Mouse (Mus musculus): ENCODE results near the gene Ets1.

Gene Ets1

GRCm38 (mm10) chr9:32666611-32667517 is 30.8 kb downstream of the Ets1 start:
- DNase-seq: no peak

GRCm38 (mm10) chr9:32667518-32667908 is 31.5 kb downstream of the Ets1 start:
- no peak for DNase-seq

GRCm38 (mm10) chr9:32668075-32668673 is 32.2 kb downstream of the Ets1 start:
- no peak for DNase-seq

- DNase-seq: no peak
Observed at GRCm38 (mm10) chr9:32669397-32669796, 33.4 kb downstream of the Ets1 start.

GRCm38 (mm10) chr9:32671970-32672859 is 36.2 kb downstream of the Ets1 start:
- DNase-seq: peak; percentile 43

- no peak for DNase-seq
Observed at GRCm38 (mm10) chr9:32673923-32674322, 37.9 kb downstream of the Ets1 start.

GRCm38 (mm10) chr9:32675671-32676409 is 39.8 kb downstream of the Ets1 start:
- DNase-seq: no peak

GRCm38 (mm10) chr9:32676480-32676879 is 40.5 kb downstream of the Ets1 start:
- DNase-seq: no peak

GRCm38 (mm10) chr9:32677646-32678045 is 41.6 kb downstream of the Ets1 start:
- DNase-seq: no peak

GRCm38 (mm10) chr9:32678120-32678757 is 42.2 kb downstream of the Ets1 start:
- DNase-seq: no peak

- no peak for DNase-seq
Observed at GRCm38 (mm10) chr9:32679531-32679930, 43.5 kb downstream of the Ets1 start.

- no peak for DNase-seq
Observed at GRCm38 (mm10) chr9:32680201-32680600, 44.2 kb downstream of the Ets1 start.

GRCm38 (mm10) chr9:32685793-32686558 is 50.0 kb downstream of the Ets1 start:
- DNase-seq: peak; percentile 35

GRCm38 (mm10) chr9:32688351-32688750 is 52.3 kb downstream of the Ets1 start:
- no peak for DNase-seq

- DNase-seq: peak; percentile 39
Observed at GRCm38 (mm10) chr9:32691151-32691925, 55.3 kb downstream of the Ets1 start.

- DNase-seq: no peak
Observed at GRCm38 (mm10) chr9:32692944-32693343, 56.9 kb downstream of the Ets1 start.

GRCm38 (mm10) chr9:32693411-32693810 is 57.4 kb downstream of the Ets1 start:
- no peak for DNase-seq

GRCm38 (mm10) chr9:32694111-32694824 is 58.2 kb downstream of the Ets1 start:
- no peak for DNase-seq

- DNase-seq: no peak
Observed at GRCm38 (mm10) chr9:32694916-32695490, 59.0 kb downstream of the Ets1 start.

Measured in right cerebral cortex, postnatal 4 days (tissue).